Mouse (Mus musculus): ENCODE measurements around the gene Lcmt1.

The Lcmt1 gene

DNA sequence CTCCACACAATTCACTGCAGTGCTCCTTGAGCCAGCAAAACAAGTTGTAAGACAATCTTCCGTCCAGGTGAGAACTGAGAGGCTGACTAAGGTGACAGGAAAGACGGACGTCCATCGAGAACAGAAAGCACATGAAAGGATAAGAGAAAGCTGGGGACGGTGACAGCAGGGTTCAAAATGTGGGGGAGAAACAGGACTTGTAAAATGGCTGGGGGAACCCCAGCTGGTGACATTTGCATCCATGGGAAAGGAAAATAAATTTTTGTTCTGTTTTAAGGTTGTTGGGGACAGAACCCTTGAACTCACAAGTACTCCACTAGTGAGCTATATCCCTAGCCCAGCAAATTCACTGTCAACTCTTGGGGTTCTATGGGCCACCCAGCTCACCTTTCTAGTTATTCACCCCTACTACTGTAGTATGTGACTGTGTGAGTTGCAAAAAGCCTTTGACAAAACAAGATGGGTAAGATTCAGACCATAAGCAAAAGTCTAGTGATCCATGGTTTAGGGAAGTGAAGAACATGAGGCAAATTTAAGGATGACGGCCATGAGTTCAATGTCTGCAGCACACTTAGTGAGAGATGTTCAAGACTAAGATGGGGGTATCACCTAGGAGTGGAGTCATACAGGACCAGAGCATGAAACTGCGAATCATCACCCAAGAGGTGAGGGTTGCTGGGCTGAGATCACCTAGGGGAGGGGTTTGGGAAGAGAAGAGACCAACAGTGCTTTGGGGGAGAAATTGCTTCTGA is 8.2 kb upstream of the Lcmt1 start:
- no peak for DNase-seq

DNA sequence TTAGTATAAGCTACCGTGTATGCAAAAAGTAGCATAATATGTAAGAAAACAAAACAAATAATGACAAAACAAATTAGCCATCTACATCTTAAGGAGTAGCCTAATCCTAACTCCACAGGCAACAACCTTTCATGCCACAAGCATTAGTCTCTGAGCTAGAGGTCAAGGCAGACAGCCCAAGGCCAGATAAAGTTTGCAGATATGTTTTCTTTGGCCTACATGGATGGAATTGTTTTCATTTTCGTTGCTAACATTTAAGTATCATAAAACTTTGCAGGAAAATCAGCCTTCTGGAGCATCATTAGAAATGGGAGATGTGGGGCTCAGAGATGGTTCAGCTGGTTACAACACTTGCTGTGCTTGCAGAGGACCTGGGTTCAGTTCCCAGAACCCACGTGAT is 6.8 kb upstream of the Lcmt1 start:
- no peak for DNase-seq

GRCm38 (mm10) chr7:123363971-123364370 is 5.6 kb upstream of the Lcmt1 start:
- no peak for DNase-seq

GRCm38 (mm10) chr7:123365876-123366741 is 3.5 kb upstream of the Lcmt1 start:
- DNase-seq = peak; percentile 55 to 60

DNA sequence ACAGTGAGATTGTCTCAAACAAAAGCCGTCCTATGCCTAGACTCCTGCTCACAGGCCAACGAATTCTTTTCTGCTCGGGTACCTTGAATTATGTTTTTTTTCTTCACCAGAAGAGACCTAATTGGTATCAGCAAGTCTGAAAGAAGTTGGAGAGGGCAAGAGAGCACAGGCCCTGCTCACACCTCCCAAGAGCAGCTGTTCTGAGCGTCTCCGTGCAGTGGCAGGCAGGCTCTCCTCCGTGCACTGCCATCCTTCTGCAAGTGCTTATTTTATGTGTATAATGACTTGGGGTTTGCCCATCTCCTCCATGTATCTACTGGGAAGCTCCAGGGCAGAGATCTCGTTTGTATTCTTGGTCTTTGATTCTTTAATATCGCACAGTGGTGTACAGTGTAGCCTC is 2.8 kb upstream of the Lcmt1 start:
- no peak for DNase-seq

- DNase-seq = no peak
These were observed 2.1 kb upstream of the Lcmt1 start for GRCm38 (mm10) chr7:123367218-123368150.

DNA sequence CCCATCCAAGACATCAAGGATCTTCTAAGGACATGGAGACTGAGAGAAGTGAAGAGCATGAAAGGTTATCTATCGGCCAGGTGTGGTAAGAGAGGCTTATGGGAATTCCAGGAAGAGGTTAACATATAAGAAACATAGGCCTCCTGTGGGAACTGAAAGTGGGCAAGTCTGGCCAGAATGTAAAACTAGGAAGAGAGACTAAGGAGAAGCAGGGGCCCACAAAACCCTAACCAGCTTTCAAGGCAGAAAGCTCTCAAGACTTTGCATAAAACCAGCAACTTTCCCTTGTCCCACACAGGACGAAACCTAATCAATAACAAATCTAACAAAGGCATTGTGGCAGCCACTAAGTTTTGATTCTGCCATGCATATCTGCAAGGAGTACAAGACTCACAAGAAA is 1.4 kb upstream of the Lcmt1 start:
- no peak for DNase-seq

DNA sequence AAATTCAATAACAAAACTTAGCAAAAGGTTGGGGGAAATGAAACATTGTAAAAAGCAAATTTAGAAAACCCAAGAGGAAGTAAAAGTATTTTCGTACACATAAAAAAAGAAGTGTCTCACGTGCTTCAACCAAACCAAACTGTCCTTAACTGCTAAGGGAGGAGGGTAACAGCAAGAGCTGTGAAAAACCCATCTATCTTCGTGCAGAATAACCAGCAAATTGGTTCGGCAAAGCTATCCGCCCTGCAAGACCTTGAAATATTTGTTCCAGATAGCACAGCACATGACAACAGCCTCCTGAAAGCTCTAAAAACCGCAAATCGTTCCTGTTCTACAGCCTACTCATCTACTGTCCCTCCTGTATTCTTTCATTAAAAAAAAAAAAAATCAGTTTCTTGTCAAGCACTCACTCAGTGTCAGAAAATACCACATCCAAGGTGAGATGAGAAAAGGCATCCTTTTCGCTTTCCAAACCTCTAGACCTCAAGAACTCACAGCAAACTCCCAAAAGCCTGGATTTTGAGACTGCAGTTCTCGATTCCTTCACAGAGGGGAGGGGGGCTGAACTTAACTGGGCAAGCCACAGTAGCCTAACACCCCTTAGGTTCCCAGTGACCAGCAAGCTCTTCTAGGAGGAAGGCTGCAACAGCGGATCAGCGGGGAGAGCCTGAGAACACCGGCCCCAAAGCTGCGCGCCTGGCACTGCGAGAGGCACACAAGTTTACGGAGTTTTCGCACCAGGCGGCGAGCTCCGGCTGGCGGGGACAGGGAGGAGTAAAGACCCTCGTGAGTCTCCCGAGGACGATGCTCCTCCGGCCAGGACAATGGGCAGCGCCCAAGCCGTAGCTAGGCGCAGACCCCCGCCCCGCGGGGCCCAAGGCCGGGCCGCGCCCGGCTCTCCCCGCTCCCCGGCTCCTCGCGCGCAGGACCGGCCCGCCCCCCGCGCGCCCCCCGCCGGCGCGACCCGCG is 522 bp upstream of the Lcmt1 start:
- DNase-seq = no peak

GRCm38 (mm10) chr7:123370700-123371099 is 1.1 kb downstream of the Lcmt1 start:
- DNase-seq = no peak

DNA sequence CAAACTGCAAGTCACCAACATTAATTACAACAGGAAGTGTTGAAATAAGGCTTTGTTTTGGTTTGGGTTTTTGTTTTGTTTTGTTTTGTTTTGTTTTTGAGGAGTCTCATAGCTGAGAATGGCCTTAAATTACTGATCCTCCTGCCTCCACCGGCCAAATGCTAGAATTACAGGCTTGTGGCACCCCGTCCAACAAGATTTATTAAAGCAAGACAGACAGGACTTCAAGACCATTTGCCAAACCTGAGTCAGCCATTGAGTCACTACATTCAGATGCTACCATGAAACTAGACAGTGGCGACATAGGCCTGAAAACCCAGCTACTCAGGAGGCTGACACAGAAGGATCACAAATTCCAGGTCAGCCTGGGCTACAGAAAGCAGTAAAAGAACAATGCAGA is 1.9 kb downstream of the Lcmt1 start:
- no peak for DNase-seq

GRCm38 (mm10) chr7:123377443-123378400 is 8.1 kb downstream of the Lcmt1 start:
- peak; percentile 94 to 95 for DNase-seq

DNA sequence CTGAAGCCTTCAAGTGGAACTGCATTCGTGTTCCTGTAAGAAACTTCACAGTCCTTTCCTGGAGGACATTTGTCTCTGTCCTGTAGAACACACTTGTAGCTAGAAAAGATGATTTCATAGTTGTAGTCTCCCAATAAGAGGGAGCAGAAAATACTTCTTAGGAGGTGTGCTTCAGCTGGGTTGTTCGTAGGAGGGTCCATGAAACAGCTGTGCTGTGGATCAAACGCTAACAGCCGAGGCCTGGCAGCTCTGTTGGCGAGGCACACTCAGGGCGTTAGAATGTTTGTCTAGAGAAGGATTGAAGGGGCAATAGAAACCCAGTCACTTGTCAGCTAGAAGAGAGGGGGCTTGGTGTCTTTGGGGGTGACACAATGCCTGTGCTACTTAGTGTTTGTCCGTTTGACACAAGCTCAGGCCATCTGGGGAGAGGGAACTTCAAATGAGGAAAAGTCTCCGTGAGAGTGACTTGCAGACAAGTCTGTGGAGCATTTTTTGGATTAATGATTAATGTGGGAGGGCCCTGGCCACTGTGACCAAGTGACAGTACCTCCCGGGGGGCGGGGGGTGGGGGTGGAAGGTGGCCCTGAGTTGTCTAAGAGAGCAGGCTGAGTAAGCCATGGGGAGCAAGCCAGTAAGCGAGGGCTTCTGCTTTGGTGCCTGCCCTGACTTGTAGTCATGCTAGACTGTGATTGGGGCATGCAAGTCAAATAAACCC is 16.3 kb downstream of the Lcmt1 start:
- no peak for DNase-seq

DNA sequence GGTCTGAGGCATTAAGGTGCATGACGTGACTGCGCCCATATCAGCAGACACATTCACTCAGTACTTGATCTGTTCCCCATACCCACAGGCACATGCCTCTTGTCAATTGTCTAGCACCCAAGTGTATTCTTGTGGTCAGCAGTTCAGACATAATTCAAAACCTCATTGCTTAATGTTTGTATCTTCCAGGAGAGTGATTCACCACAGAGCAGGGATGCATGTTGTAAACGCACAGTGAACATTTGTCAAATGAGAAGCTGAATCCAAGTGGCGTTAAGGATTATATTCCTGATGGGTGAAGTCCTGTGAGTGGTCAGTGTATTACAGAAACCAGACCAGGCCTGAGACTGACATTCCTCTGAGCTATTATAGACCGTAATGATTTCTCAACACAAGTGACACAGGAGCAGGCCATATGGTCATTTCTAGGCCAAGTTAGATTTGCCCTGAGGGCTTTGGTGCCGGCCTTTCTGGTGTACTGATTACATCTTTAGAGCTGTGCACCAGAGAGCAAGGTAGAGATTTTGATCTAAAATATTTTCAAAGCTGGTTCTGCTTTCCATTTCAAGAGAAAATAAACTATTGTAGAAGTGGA is 20.2 kb downstream of the Lcmt1 start:
- DNase-seq = peak in 1 of 2 experiments; percentile 37

DNA sequence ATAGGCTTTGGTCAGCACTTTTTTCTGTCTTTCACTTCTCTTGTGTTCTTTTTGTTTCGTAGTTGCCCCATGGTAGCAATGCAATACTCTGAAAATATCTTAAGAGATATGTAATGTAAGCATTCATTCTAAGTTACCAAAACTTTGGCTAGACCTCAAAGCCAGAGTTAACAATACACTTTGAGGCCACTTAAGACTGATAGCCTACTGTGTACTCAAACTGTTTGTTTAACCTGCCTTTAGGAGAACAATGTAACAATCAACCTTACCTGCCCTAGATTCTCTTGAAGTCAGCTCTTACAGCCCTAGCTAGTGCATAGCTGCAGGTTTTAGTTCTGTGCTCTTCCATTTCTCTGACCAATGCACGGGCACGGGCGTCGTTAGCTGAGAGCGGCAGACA is 24.7 kb downstream of the Lcmt1 start:
- DNase-seq = no peak

- DNase-seq = peak in 1 of 2 experiments; percentile 47
These were observed 27.3 kb downstream of the Lcmt1 start for GRCm38 (mm10) chr7:123396900-123397299.

DNA sequence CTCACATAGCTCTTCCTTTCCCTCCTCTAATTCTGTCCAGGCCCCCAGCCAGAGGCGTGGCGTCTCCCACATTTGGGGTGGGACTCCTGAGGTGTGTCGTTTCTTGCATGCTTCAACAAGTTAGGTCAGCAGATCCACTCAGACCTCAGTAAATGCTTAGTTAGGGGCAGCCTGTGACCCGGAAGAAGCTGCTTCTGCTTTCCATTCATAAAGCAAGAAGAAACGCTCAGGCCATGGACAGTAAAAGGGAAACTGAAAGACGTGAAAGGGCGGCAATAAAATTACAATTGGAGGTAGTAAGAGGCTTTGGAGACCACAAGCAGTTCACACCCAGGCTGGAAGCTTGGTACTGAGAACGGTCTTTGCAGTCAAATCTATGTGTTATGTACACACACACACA is 27.8 kb downstream of the Lcmt1 start:
- no peak for DNase-seq

DNA sequence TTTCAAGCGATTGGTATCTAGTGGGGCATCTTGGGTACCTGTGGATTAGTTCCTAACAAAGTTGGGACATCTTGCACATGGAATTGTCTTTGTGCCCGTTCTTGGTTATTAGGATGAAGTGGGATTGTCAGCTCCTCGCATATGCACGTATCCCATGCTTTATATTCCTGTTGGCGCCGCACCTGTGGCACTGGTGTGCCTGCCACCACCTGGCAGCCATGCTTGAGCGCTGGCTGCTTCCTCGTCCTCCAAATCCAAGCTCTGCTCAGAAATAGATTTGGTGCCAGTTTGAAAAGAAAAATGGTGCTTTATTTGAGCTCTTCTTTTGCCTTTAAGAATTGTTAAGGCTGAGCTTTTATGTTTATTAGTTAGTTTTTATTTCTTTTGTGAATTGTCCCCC is 28.3 kb downstream of the Lcmt1 start:
- DNase-seq = peak in 1 of 2 experiments; percentile 64

- peak; percentile 82 for DNase-seq
These were observed 29.2 kb downstream of the Lcmt1 start for GRCm38 (mm10) chr7:123398828-123399227.

DNA sequence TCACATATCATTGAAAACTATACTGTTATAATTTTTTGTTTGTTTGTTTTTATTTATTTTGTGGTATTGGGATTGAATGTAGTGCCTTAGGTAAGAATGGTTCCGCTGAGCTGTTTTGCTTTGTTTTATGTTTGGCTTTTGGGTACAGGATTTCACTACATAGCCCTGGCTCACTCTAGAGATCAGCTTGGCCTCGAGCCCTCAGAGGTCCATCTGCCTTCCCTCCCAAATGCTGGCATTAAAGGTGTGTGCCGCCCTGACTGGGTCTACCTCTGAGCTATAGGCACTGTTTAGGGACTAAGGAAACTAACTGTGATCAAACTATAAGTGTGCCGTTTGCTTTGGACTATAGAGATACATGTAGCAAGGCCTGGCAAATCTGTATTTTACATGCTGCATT is 29.7 kb downstream of the Lcmt1 start:
- peak; percentile 79 to 86 for DNase-seq

Data from cerebellum, postnatal 14 days (tissue).